Mouse (Mus musculus) c-Kit-positive CD71-negative TER-119-negative erythroid progenitor cells, embryonic 14.5 days (primary cell): ENCODE data around the gene Haspin.

Experiments used
- DNase-seq: peaks from one replicate; pipeline ENCODE4 v3.0.0-alpha.2; 2013; ENCODE audit warnings: low read depth

Gene Haspin

DNA sequence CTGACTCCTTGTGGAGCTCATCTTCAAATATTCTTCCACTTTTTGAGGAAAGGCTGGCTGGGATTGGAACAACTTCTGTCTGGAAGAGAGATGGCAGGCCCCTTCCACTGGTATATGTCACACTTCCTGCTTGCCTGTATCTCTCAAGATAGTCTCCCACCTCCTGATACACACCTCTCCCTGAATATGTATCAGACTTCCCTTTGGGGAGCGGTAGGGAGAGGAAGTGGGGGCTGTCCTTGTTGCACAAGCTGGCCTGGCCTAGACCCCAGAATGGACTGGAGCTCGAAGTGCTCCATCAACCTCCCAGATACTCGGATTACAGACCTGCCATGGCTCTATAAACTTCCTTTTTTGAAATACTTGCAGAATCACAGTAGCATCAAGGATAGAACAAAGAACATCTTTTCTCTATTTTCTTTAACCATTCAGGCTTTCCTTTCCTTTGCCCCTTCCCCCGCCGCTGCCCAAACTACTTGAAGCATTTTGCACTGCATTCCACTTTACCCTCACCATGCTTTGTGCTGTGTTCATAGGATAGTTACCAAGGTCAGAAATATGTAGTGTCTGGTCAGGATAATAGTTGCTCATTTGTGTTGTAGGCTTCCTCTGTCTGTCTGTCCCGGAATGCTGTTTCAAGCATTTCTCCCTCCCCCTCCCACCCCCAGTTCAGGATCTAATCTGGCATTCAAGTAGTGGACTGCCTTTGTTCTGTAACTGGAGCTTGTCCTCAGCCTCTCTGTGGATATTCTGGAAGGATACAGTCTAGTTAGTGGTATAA lies 50.2 kb downstream of the Haspin start:
- no peak for DNase-seq
